Comparison of ENCODE assay signal across 11 mouse cellular contexts in the genomic region with DNA sequence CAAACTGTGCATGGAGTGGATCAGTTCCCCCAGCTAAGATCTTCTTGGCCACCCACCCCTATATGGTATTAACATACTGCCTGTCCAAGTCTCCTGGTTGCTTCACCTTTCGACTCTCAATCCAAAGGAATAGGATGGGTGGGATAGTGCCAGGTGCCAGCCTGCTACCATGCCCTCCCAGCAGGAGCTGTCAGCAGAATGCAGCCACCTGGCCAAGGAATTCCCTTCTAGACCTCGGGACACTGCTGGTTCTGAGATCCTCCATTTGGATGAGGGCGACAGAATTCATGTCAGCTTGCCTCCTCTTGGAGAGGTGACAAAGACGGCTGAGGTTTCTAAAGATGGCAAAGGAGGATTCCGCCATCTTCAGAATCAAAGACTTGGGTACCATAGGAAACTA. TPM values are rescaled to one million over a fixed set of nuclear protein-coding genes. Genes with fewer than 3 reads are reported as not detected.
DNase-seq lines count a peak whose midpoint lies in the region; ATAC-seq lines count a peak whose summit lies in the region.
"Had no signal": no experiment of that assay in that cellular context is flagged by ENCODE, and none has a peak within 500 bp of the region (broad histone marks: within the 10 kb centered on the region; RNA-seq: fewer than 3 reads in every experiment).

No protein-coding gene starts in this region.

- 78% methylated on average over 5 of the region's 5 CpGs for WGBS in heart, embryonic 15.5 days
- WGBS in limb, embryonic 12.5 days = 83% methylated on average over 5 of the region's 5 CpGs
- 81% methylated on average over 5 of the region's 5 CpGs for WGBS in liver, embryonic 12.5 days (ENCODE audit: insufficient replicate concordance)

- no peak overlapping the region for H3K4me2 ChIP-seq in heart, embryonic 15.5 days
- H3K4me2 ChIP-seq in limb, embryonic 12.5 days = no peak overlapping the region
- no peak overlapping the region for H3K4me2 ChIP-seq in liver, embryonic 12.5 days

- H3K4me3 ChIP-seq in heart, embryonic 15.5 days = no peak overlapping the region
- H3K4me3 ChIP-seq in limb, embryonic 12.5 days (replicated peaks) = no peak overlapping the region
- no peak overlapping the region for H3K4me3 ChIP-seq in liver, embryonic 12.5 days

- H3K27ac ChIP-seq in heart, embryonic 15.5 days = 0 out of 2 replicates have a peak overlapping the region, but pooled peaks have one; percentile 1
- H3K27ac ChIP-seq in limb, embryonic 12.5 days = peak overlapping the region; percentile 82
- H3K27ac ChIP-seq in liver, embryonic 12.5 days = no peak overlapping the region

- no peak overlapping the region for H3K9ac ChIP-seq in heart, embryonic 15.5 days
- no peak overlapping the region for H3K9ac ChIP-seq in limb, embryonic 12.5 days (replicated peaks)
- H3K9ac ChIP-seq in liver, embryonic 12.5 days = no peak overlapping the region
- H3K9ac ChIP-seq: liver, postnatal 0 days had no signal

- no peaks in the 10 kb centered on the region for H3K27me3 ChIP-seq in heart, embryonic 15.5 days
- H3K27me3 ChIP-seq in limb, embryonic 12.5 days = no peaks in the 10 kb centered on the region
- no peaks in the 10 kb centered on the region for H3K27me3 ChIP-seq in liver, embryonic 12.5 days (replicated peaks)

- intact Hi-C loops in heart, postnatal 10 days (cut with DNase I) = no loop called here

- H3K4me1 ChIP-seq in heart, embryonic 15.5 days (replicated peaks) = peaks cover 43% of the 10 kb centered on the region
- H3K4me1 ChIP-seq in limb, embryonic 12.5 days (replicated peaks) = peaks cover 38% of the 10 kb centered on the region
- H3K4me1 ChIP-seq in liver, embryonic 12.5 days = peaks cover 63% of the 10 kb centered on the region

- no peaks in the 10 kb centered on the region; the same call in 1 of the 2 replicates for H3K36me3 ChIP-seq in heart, embryonic 15.5 days
- no peaks in the 10 kb centered on the region for H3K36me3 ChIP-seq in limb, embryonic 12.5 days
- peaks cover 98% of the 10 kb centered on the region for H3K36me3 ChIP-seq in liver, embryonic 12.5 days

- no peak for DNase-seq in heart, postnatal 10 days
- peak; percentile 73 for DNase-seq in cerebellum, adult 11-12 months
- peak; percentile 65 to 75 for DNase-seq in cerebellum, postnatal 14 days
- no peak for DNase-seq in frontal cortex, postnatal 25 days (ENCODE audit: low spot score in 2 of 2)
- DNase-seq: kidney, adult 11 months; liver, postnatal 0 days; right cerebral cortex, adult 18-20 months had no signal

- ATAC-seq in heart, embryonic 15.5 days (replicated peaks; ENCODE audit: insufficient number of reproducible peaks, insufficient read depth, low FRiP score, low read depth) = no peak
- no peak for ATAC-seq in limb, embryonic 12.5 days (ENCODE audit: insufficient number of reproducible peaks, insufficient read depth, low FRiP score, low TSS enrichment, low read depth)
- ATAC-seq in megakaryocyte progenitor cell, adult 5-6 weeks (replicated peaks; ENCODE audit: poor library complexity) = no peak
- no peak for ATAC-seq in liver, embryonic 12.5 days
- ATAC-seq: liver, postnatal 0 days had no signal

- H3K9me3 ChIP-seq in heart, embryonic 15.5 days (replicated peaks) = no peaks in the 10 kb centered on the region
- H3K9me3 ChIP-seq in limb, embryonic 12.5 days = no peaks in the 10 kb centered on the region
- no peaks in the 10 kb centered on the region for H3K9me3 ChIP-seq in liver, embryonic 12.5 days (replicated peaks)

RNA-seq across cellular contexts. Expression of gene Atp2b4, which starts 32.8 kb away (rescaled TPM):
- polyA plus RNA-seq in heart, embryonic 15.5 days (2015; fragmentation: Nextera tagmentation; extraction: Ambion mirVana) = 11.2 and 13.6 TPM in 2 replicates
- 10 to 100 TPM; 34.4 to 38.8 TPM for total RNA-seq in heart, postnatal 10 days (2021)
- polyA plus RNA-seq in limb, embryonic 12.5 days (2016; fragmentation: Nextera tagmentation; extraction: Ambion mirVana) = 8.5 and 9.4 TPM in 2 replicates
- total RNA-seq in megakaryocyte progenitor cell, adult 5-6 weeks (2015) = 33.6 and 40.5 TPM in 2 replicates
- 30.7 and 34.7 TPM in 2 replicates for total RNA-seq in megakaryocyte progenitor cell, adult 5-6 weeks (2017)
- polyA plus RNA-seq in liver, embryonic 12.5 days (2016; fragmentation: Nextera tagmentation; extraction: Ambion mirVana) = 34.1 and 37.6 TPM in 2 replicates

Comparison
In these comparisons a context has a peak if more than half of its experiments do, and no peak if none do; other contexts are left out.
1. DNase-seq: peak in cerebellum, adult 11-12 months (single experiment) and cerebellum, postnatal 14 days (2 of 2); none in heart, postnatal 10 days (0 of 2) and frontal cortex, postnatal 25 days (0 of 2).